Mouse (Mus musculus) heart, embryonic 16.5 days (tissue): ENCODE data around the gene Snrpg. TPM values are rescaled to one million over a fixed set of nuclear protein-coding genes. Genes with fewer than 3 reads are reported as not detected.

Source experiments
- ATAC-seq: fragments of 200-750 bp; cut with Nextera tagmentation; replicated peaks from 2 replicates; pipeline ENCODE4 v1.8.0; 2017; ENCODE audit warnings: moderate number of reproducible peaks; ENCODE audit not compliant: insufficient read depth, low FRiP score; ENCODE audit errors: extremely low read depth
- H3K27ac ChIP-seq: fragments of 300-500 bp; sonication (generic); 2 replicates; pipeline ENCODE4 v1.5.1; 2014; ENCODE audit warnings: mild to moderate bottlenecking, low read length, control low read depth, moderate library complexity
- H3K27me3 ChIP-seq: fragments of 300-500 bp; sonication (generic); 2 replicates; pipeline ENCODE4 v1.6.1; 2014; ENCODE audit warnings: low read length, mixed read lengths; ENCODE audit not compliant: control insufficient read depth, insufficient read depth
- H3K36me3 ChIP-seq: fragments of 300-500 bp; sonication (generic); 2 replicates; pipeline ENCODE4 v1.6.1; 2014; ENCODE audit not compliant: control insufficient read depth, insufficient read depth
- H3K4me1 ChIP-seq: fragments of 300-500 bp; sonication (generic); 2 replicates; pipeline ENCODE4 v1.6.1; 2014; ENCODE audit warnings: low read length, mixed read lengths; ENCODE audit not compliant: control insufficient read depth, insufficient read depth
- H3K4me2 ChIP-seq: fragments of 300-500 bp; sonication (generic); 2 replicates; pipeline ENCODE4 v1.6.1; 2014; ENCODE audit warnings: low read depth, mild to moderate bottlenecking, control low read depth, low read length
- H3K4me3 ChIP-seq: fragments of 300-500 bp; sonication (generic); 2 replicates; pipeline ENCODE4 v1.5.1; 2014; ENCODE audit warnings: mild to moderate bottlenecking, control low read depth, low read length
- H3K9ac ChIP-seq: fragments of 300-500 bp; sonication (generic); 2 replicates; pipeline ENCODE4 v1.6.1; 2014; ENCODE audit warnings: low read length, control low read depth
- H3K9me3 ChIP-seq: fragments of 300-500 bp; sonication (generic); replicated peaks from 2 replicates; pipeline ENCODE4 v1.6.1; 2016; ENCODE audit warnings: low read length; ENCODE audit not compliant: control insufficient read depth
- WGBS: fragments of 180-500 bp; shearing (Covaris S2); extraction: QIAGEN DNeasy Blood & Tissue Kit; methylation state at CpG from one replicate; pipeline ENCODE4 v1.1.7; 2014; 5-methylcytosine and 5-hydroxymethylcytosine counted together
- polyA plus RNA-seq: library from polyadenylated mRNA; unstranded; fragments of >200 nt; fragmentation: Nextera tagmentation; extraction: Ambion mirVana; gene quantifications from 2 replicates; pipeline ENCODE4 v1.2.1, GENCODE M21; 2015

The Snrpg gene
- polyA plus RNA-seq, 1 experiment from 2014 or later, result 246 TPM

- Histone ChIP-seq H3K27ac (no peak within 1 kb of the TSS), H3K9ac (no peak within 1 kb of the TSS), H3K4me2 (no peak within 1 kb of the TSS), H3K9me3 (no peaks in the 10 kb centered on the region), H3K36me3 (peaks cover 54% of the 10 kb centered on the region), H3K4me1 (no peaks in the 10 kb centered on the region), H3K4me3 (no peak within 1 kb of the TSS), H3K27me3 (no peaks in the 10 kb centered on the region)
- 94% methylated on average over 1 of the region's 1 CpGs for WGBS
- no peak for ATAC-seq
Measured at GRCm38 (mm10) chr6:86426358-86426757, 55.3 kb downstream of the Snrpg start, which contains the start of gene Gm44790. Gene Gm44790, plus strand, starts transcription at chr6:86426658.

Other genes with a start within 250 kb of the Snrpg start
- gene Tgfa, start 176.1 kb upstream of the Snrpg start, polyA plus RNA-seq, result 2.5 and 2.7 TPM in 2 replicates
- 92.4 and 99.4 TPM in 2 replicates for gene Fam136a, start 5.7 kb upstream of the Snrpg start, polyA plus RNA-seq
- 55.5 and 56.6 TPM in 2 replicates for gene Pcyox1, start 25.9 kb downstream of the Snrpg start, polyA plus RNA-seq
- gene Tia1, start 32.9 kb downstream of the Snrpg start, polyA plus RNA-seq, result 118 and 120 TPM in 2 replicates
- gene Gm44790, start 55.4 kb downstream of the Snrpg start, polyA plus RNA-seq, result 0.46 and 0.47 TPM in 2 replicates
- gene C87436, start 67.1 kb downstream of the Snrpg start, polyA plus RNA-seq, result 18.5 and 20.1 TPM in 2 replicates
- 149 and 264 TPM in 2 replicates for gene Pcbp1, start 155.0 kb downstream of the Snrpg start, polyA plus RNA-seq